Mouse (Mus musculus) thymus, adult 2 months (tissue): Measurements from ENCODE around the gene Wwc2. TPM values are rescaled to one million over a fixed set of nuclear protein-coding genes. Genes with fewer than 3 reads are reported as not detected.

Experiments
- DNase-seq: peaks from one replicate; pipeline ENCODE4 v3.0.0; 2021
- H3K27ac ChIP-seq: fragments of 200-500 bp; 2 replicates; pipeline ENCODE4 v1.5.1; 2012; ENCODE audit warnings: low read length, control low read depth; ENCODE audit not compliant: control insufficient read depth, insufficient read depth
- H3K27me3 ChIP-seq: fragments of 200-500 bp; 2 replicates; pipeline ENCODE4 v1.6.1; 2012; ENCODE audit warnings: mild to moderate bottlenecking, low read length, moderate library complexity, mixed read lengths; ENCODE audit not compliant: control insufficient read depth, insufficient read depth
- H3K36me3 ChIP-seq: fragments of 200-500 bp; 2 replicates; pipeline ENCODE4 v1.6.1; 2012; ENCODE audit warnings: mild to moderate bottlenecking, low read length, moderate library complexity; ENCODE audit not compliant: control insufficient read depth, insufficient read depth
- H3K4me1 ChIP-seq: fragments of 200-500 bp; replicated peaks from 2 replicates; pipeline ENCODE4 v1.6.1; 2012; ENCODE audit warnings: low read length; ENCODE audit not compliant: control insufficient read depth, insufficient read depth
- H3K4me3 ChIP-seq: fragments of 200-500 bp; 2 replicates; pipeline ENCODE4 v1.5.1; 2012; ENCODE audit warnings: mild to moderate bottlenecking, low read length, control low read depth, moderate library complexity; ENCODE audit not compliant: control insufficient read depth, insufficient read depth
- CTCF ChIP-seq: fragments of 200-500 bp; IDR thresholded peaks from 2 replicates; pipeline ENCODE4 v1.5.1; 2012; ENCODE audit warnings: mild to moderate bottlenecking, control low read depth, low read length, moderate library complexity, borderline replicate concordance; ENCODE audit not compliant: control insufficient read depth, poor library complexity, insufficient read depth; ENCODE audit errors: extremely low read depth
- POLR2A ChIP-seq: fragments of 200-500 bp; IDR thresholded peaks from 2 replicates; pipeline ENCODE4 v1.6.1; 2012; ENCODE audit warnings: mild to moderate bottlenecking, low read length, control low read depth, moderate library complexity; ENCODE audit not compliant: control insufficient read depth, poor library complexity, insufficient read depth; ENCODE audit errors: extremely low read depth
- WGBS: fragments of 180-500 bp; shearing (Covaris S2); methylation state at CpG from one replicate; pipeline ENCODE4 v1.1.7; 2018; 5-methylcytosine and 5-hydroxymethylcytosine counted together
- polyA plus RNA-seq: library from polyadenylated mRNA; depleted of rRNA; stranded (reverse); fragments of >200 nt; gene quantifications from 2 replicates; pipeline ENCODE4 v1.2.3, GENCODE M21; 2012

Gene Wwc2
- polyA plus RNA-seq, 1 experiment = 2.0 TPM

DNA sequence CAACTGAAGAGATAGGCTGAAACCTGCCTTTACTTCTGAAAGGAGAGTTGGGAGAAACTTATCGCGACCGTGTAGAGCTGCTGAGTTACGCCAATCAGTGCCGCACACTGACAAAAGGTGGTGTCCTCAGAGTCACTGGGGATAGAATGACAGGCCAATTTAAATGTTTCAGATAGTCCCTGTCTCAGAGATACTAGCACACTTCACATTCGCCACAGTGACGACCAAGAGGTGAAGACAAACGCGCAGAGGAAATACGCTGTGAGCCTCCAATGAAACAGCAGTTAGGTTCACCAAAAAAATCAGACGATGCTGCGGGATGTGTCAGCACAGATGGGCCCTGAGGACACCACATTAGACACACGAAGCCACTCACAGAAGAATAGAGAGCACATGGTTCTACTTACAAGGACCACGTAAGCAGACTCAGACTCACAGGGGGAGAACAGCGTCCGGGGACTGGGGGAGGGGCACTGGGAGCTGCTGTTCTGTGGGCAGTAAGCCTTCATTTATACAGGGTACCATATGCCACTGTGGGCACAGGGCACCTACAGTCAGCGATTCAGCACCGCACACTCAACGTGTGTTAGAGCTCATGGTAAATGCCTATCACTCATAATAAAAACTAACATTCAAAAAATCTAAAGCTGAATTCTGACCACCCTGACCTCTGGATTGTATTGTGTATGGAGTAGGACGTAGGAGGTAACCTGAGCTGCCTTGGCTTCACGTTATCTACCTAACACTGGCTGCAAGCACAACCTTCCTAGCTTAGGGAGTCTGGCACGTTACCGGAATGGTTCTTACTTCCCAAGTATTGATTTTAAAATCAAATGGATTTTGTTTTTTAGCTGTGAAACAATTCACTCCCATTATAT, 100.5 kb downstream of the Wwc2 start:
- no peak for DNase-seq
- WGBS = 96% methylated on average over 23 of the region's 23 CpGs
- Histone ChIP-seq H3K27me3 (no peaks in the 10 kb centered on the region), H3K4me1 (no peaks in the 10 kb centered on the region), H3K4me3 (no peak overlapping the region), H3K36me3 (no peaks in the 10 kb centered on the region), H3K27ac (no peak overlapping the region)
- TF ChIP-seq CTCF (no peak), POLR2A (no peak)

DNA sequence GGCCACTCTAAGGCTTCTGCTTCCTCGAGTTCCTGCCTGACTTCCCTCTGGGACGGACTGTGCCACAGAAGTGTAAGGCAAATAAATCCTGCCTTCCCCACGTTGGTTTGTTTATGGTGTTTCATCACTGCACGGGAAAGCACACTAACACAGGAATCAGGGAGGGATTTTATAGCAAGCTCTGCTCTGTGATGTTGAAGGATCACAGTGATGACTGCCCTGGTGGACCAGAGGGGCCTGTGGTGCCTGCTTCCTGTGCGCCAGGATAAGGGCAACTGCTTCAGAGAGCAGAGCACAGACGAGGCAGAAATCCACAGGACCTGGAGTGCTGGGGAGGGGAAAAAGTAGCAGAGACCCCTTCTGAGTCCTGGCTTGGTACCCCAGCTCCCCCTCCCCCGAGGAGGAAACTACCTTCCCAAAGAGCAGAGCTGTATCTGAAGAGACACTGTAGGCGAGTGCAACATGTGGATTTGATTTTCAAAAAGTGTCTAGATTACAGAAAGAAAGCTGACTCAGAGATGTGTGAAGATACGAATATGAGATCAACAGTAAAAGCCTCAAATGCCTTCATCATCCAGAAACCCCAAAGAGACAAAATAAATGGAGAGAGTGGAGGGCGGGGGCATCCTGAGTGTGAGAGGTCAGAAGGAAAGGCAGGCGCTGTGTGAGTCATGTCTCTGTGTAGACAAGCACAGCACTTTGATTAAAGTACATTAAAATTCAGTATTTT, 101.7 kb downstream of the Wwc2 start:
- WGBS = 82% methylated on average over 11 of the region's 11 CpGs
- no peak overlapping the region for H3K27ac ChIP-seq
- no peaks in the 10 kb centered on the region for H3K4me1 ChIP-seq
- TF ChIP-seq CTCF = no peak
- TF ChIP-seq POLR2A = no peak
- H3K36me3 ChIP-seq = no peaks in the 10 kb centered on the region
- H3K27me3 ChIP-seq = no peaks in the 10 kb centered on the region
- no peak for DNase-seq
- no peak overlapping the region for H3K4me3 ChIP-seq

DNA sequence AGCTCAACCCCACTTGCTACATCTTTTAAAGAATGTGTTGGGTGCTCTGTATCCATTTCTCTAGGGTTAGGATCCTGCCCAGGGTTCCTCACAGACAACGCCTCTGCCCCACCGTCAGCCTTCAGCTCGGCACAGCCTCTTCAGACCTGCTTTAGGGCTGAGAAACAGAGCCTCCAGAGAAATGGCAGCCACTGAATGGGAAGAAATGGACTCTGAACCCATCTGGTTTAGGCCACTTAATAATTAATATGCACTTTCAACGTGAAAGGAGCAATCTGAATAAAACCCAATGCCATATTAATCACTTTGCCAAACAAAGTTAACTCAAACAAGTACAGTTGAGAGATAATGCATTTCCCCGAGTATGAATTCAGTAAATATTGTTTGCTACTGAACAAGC, 106.4 kb downstream of the Wwc2 start:
- H3K36me3 ChIP-seq = no peaks in the 10 kb centered on the region
- no peak overlapping the region for H3K27ac ChIP-seq
- 94% methylated on average over 5 of the region's 5 CpGs for WGBS
- H3K4me3 ChIP-seq = no peak overlapping the region
- DNase-seq = no peak
- no peaks in the 10 kb centered on the region for H3K4me1 ChIP-seq
- no peaks in the 10 kb centered on the region for H3K27me3 ChIP-seq
- TF ChIP-seq POLR2A = no peak
- no peak for TF ChIP-seq CTCF

DNA sequence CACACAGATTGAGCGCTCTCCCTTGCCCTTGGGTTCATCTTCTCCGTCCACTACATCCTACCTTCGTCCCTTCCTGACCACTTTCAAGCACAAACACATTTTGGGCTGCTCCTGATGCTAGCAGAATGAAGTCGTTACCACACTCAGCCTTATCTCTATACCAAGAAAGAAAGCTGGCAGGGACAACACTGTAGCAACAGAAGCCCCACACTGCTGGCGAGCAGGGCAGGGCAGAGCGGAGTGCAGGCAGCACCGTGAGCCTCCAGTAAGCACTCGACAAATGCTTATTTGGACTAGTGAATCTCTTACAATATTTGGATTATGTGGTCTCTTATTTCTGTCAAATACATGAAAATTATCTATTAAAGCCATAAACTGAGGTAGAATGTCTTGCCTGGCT, 107.0 kb downstream of the Wwc2 start:
- Histone ChIP-seq H3K36me3 (no peaks in the 10 kb centered on the region), H3K27me3 (no peaks in the 10 kb centered on the region), H3K4me1 (no peaks in the 10 kb centered on the region), H3K4me3 (no peak overlapping the region), H3K27ac (no peak overlapping the region)
- DNase-seq = no peak
- WGBS = 95% methylated on average over 8 of the region's 8 CpGs
- TF ChIP-seq POLR2A = no peak
- no peak for TF ChIP-seq CTCF

DNA sequence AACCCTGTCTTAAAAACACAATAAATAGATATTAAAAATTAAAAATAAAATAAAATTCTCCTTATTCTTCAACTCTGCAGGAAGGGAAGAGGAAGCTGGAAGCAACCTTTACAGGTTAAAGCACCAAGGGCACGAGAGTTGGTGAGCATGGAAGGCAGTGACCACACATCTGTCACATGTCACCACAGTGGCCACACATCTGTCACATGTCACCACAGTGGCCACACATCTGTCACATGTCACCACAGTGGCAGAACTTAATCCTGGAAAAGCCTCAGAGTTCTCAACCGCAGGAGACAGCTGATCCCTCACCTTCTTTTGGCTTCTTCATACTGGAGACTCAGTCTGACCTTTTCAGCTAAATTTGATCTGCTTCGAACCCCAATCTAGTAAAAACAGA, 112.2 kb downstream of the Wwc2 start:
- DNase-seq = no peak
- WGBS = 13% methylated on average over 3 of the region's 3 CpGs
- TF ChIP-seq POLR2A = no peak
- no peak for TF ChIP-seq CTCF
- H3K4me3 ChIP-seq = no peak overlapping the region
- H3K27ac ChIP-seq = no peak overlapping the region
- H3K4me1 ChIP-seq = no peaks in the 10 kb centered on the region
- H3K27me3 ChIP-seq = no peaks in the 10 kb centered on the region
- H3K36me3 ChIP-seq = no peaks in the 10 kb centered on the region

DNA sequence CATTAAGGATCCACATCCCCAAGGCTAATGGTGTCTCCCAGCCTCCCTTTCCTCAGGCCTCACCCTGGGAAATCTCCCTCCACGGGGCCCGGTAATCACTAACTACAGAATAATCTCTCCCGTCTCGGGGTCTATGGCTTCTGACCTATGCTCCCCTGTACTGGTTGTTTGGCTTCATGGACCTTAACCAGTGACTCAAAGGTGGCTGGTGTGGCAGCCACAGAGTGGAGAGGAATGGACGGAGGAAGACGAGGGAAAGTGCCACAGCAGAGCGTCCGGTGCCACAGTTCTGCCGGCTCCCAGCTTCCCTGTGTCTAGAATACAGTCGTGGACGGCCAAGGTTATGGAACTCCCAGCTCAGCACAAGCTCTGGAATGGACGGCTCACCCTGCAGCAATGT, 114.9 kb downstream of the Wwc2 start:
- Histone ChIP-seq H3K36me3 (no peaks in the 10 kb centered on the region), H3K27me3 (no peaks in the 10 kb centered on the region), H3K4me3 (no peak overlapping the region), H3K4me1 (no peaks in the 10 kb centered on the region), H3K27ac (no peak overlapping the region)
- no peak for DNase-seq
- whole genome bisulfite sequencing = 97% methylated on average over 12 of the region's 12 CpGs
- no peak for TF ChIP-seq CTCF
